Mouse (Mus musculus) stomach, embryonic 14.5 days (tissue): ENCODE measurements around the gene Ccdc138. TPM values are rescaled to one million over a fixed set of nuclear protein-coding genes. Genes with fewer than 3 reads are reported as not detected.

Experiments
- ATAC-seq: fragments of 200-750 bp; cut with Nextera tagmentation; 2 replicates; pipeline ENCODE4 v1.8.0; 2017; ENCODE audit warnings: low read depth, moderate TSS enrichment; ENCODE audit not compliant: insufficient number of reproducible peaks, insufficient read depth, low FRiP score
- H3K27ac ChIP-seq: fragments of 300-500 bp; sonication (generic); 2 replicates; pipeline ENCODE4 v1.5.1; 2014; ENCODE audit warnings: mild to moderate bottlenecking, low read length, moderate library complexity, mixed read lengths
- H3K27me3 ChIP-seq: fragments of 300-500 bp; sonication (generic); 2 replicates; pipeline ENCODE4 v1.6.1; 2014; ENCODE audit warnings: low read length, control low read depth, mixed read lengths; ENCODE audit not compliant: control insufficient read depth, insufficient read depth
- H3K36me3 ChIP-seq: fragments of 300-500 bp; sonication (generic); 2 replicates; pipeline ENCODE4 v1.6.1; 2014; ENCODE audit warnings: mild to moderate bottlenecking, control low read depth, low read length, moderate library complexity, mixed read lengths; ENCODE audit not compliant: control insufficient read depth, insufficient read depth
- H3K4me1 ChIP-seq: fragments of 300-500 bp; sonication (generic); 2 replicates; pipeline ENCODE4 v1.6.1; 2014; ENCODE audit warnings: low read length, control low read depth, mixed read lengths; ENCODE audit not compliant: control insufficient read depth, insufficient read depth
- H3K4me2 ChIP-seq: fragments of 300-500 bp; sonication (generic); replicated peaks from 2 replicates; pipeline ENCODE4 v1.6.1; 2014; ENCODE audit warnings: low read depth, low read length, control low read depth
- H3K4me3 ChIP-seq: fragments of 300-500 bp; sonication (generic); 2 replicates; pipeline ENCODE4 v1.5.1; 2014; ENCODE audit warnings: low read depth, low read length, control low read depth
- H3K9ac ChIP-seq: fragments of 300-500 bp; sonication (generic); replicated peaks from 2 replicates; pipeline ENCODE4 v1.6.1; 2014; ENCODE audit warnings: low read depth, mild to moderate bottlenecking, control low read depth, low read length, moderate library complexity, mixed read lengths
- H3K9me3 ChIP-seq: fragments of 300-500 bp; sonication (generic); 2 replicates; pipeline ENCODE4 v1.6.1; 2016; ENCODE audit warnings: low read depth, low read length, control low read depth; ENCODE audit not compliant: control insufficient read depth
- WGBS: fragments of 180-500 bp; shearing (Covaris S2); extraction: QIAGEN DNeasy Blood & Tissue Kit; methylation state at CpG from one replicate; pipeline ENCODE4 v1.1.7; 2014; 5-methylcytosine and 5-hydroxymethylcytosine counted together
- polyA plus RNA-seq: library from polyadenylated mRNA; unstranded; fragments of >200 nt; fragmentation: Nextera tagmentation; extraction: Ambion mirVana; gene quantifications from 2 replicates; pipeline ENCODE4 v1.2.1, GENCODE M21; 2014

The Ccdc138 gene
- polyA plus RNA-seq, 1 experiment from 2014 or later = 11.5 TPM

GRCm38 (mm10) chr10:58548739-58549138 is 51.0 kb downstream of the Ccdc138 start:
- Histone ChIP-seq H3K27ac (no peak overlapping the region), H3K4me2 (no peak overlapping the region), H3K27me3 (no peaks in the 10 kb centered on the region), H3K4me1 (no peaks in the 10 kb centered on the region), H3K9me3 (no peaks in the 10 kb centered on the region), H3K4me3 (no peak overlapping the region), H3K36me3 (no peaks in the 10 kb centered on the region), H3K9ac (no peak overlapping the region)
- ATAC-seq = no peak

DNA sequence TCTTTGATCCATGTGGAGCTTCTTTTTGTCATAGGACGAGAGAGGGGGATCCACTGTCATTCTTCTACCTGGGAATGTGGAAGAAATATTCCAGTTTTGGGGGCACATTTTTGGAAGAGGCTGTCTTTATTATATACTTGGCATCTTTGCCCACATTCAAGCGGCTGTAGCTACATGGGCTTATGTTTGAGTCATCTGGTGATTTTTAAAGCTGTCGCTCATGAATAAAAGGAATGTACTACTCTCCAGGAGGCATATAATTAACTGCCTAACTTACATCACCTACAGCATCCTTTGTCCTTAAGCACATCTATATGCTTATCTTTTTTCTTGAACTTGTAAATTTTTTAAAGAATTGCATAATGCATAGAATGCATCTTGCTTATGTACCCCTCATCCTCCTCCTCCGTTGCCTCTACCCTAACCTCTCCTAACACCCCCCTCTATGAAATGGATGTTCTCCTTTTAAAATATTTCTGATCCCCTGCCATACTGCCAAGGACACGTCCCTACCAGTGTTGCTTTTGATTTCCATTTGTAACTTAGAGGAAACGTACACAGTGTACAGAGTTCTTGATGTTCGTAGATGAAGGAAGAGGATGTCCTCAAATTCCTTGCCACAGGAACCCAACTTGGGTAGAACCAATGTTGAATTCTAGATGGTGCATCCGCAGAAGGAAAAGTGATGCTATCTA is 57.1 kb downstream of the Ccdc138 start:
- no peak overlapping the region for H3K4me2 ChIP-seq
- WGBS = 93% methylated on average over 8 of the region's 8 CpGs

GRCm38 (mm10) chr10:58559098-58559497 is 61.4 kb downstream of the Ccdc138 start:
- Histone ChIP-seq H3K4me1 (no peaks in the 10 kb centered on the region), H3K4me3 (no peak overlapping the region), H3K27ac (no peak overlapping the region), H3K27me3 (no peaks in the 10 kb centered on the region), H3K4me2 (no peak overlapping the region), H3K36me3 (no peaks in the 10 kb centered on the region), H3K9ac (no peak overlapping the region), H3K9me3 (no peaks in the 10 kb centered on the region)
- ATAC-seq = no peak
- WGBS = 32% methylated on average over 7 of the region's 7 CpGs

More for the DNA sequence above, 57.1 kb downstream of the Ccdc138 start:
- ATAC-seq = no peak
- Histone ChIP-seq H3K9me3 (no peaks in the 10 kb centered on the region), H3K4me1 (no peaks in the 10 kb centered on the region), H3K9ac (no peak overlapping the region), H3K4me3 (no peak overlapping the region), H3K27ac (no peak overlapping the region), H3K36me3 (no peaks in the 10 kb centered on the region), H3K27me3 (no peaks in the 10 kb centered on the region)

GRCm38 (mm10) chr10:58559901-58560300 is 62.2 kb downstream of the Ccdc138 start:
- Histone ChIP-seq H3K9me3 (no peaks in the 10 kb centered on the region), H3K4me2 (no peak overlapping the region), H3K36me3 (no peaks in the 10 kb centered on the region), H3K27me3 (no peaks in the 10 kb centered on the region), H3K4me3 (no peak overlapping the region), H3K4me1 (no peaks in the 10 kb centered on the region), H3K27ac (no peak overlapping the region), H3K9ac (no peak overlapping the region)
- ATAC-seq = 0 out of 2 replicates have a peak, but pooled peaks have one; percentile 23
- whole genome bisulfite sequencing = 26% methylated on average over 3 of the region's 3 CpGs

DNA sequence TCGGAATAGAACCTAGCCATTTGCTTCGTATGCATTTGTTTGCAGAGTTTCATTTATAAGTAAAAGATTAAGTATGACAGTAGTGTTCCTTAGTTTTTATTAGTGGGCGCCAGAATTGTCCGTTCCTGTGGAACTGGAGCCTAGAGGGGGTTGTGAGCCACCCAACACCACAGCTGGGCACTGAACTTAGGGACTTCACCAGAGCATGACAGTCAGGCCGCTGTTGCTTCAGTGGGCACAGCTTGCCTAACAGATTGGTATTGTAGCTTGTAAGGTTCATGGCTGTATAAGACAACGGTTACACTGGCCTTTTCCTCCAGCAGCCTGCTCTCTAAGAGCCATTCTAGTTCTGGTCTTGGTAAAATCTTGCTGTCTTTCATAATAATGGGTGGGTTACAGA is 62.8 kb downstream of the Ccdc138 start:
- 71% methylated on average over 6 of the region's 6 CpGs for WGBS
- Histone ChIP-seq H3K4me2 (no peak overlapping the region), H3K9ac (no peak overlapping the region), H3K4me1 (no peaks in the 10 kb centered on the region), H3K27ac (no peak overlapping the region), H3K4me3 (no peak overlapping the region), H3K9me3 (no peaks in the 10 kb centered on the region), H3K36me3 (no peaks in the 10 kb centered on the region), H3K27me3 (no peaks in the 10 kb centered on the region)
- no peak for ATAC-seq

GRCm38 (mm10) chr10:58585427-58586223 is 87.9 kb downstream of the Ccdc138 start:
- Histone ChIP-seq H3K27ac (no peak overlapping the region), H3K9ac (no peak overlapping the region), H3K4me1 (0 out of 2 replicates have a peak, but pooled peaks cover 4% of the 10 kb centered on the region), H3K4me3 (no peak overlapping the region), H3K27me3 (no peaks in the 10 kb centered on the region), H3K9me3 (no peaks in the 10 kb centered on the region), H3K36me3 (no peaks in the 10 kb centered on the region), H3K4me2 (no peak overlapping the region)
- ATAC-seq = no peak
- WGBS = 30% methylated on average over 5 of the region's 5 CpGs

DNA sequence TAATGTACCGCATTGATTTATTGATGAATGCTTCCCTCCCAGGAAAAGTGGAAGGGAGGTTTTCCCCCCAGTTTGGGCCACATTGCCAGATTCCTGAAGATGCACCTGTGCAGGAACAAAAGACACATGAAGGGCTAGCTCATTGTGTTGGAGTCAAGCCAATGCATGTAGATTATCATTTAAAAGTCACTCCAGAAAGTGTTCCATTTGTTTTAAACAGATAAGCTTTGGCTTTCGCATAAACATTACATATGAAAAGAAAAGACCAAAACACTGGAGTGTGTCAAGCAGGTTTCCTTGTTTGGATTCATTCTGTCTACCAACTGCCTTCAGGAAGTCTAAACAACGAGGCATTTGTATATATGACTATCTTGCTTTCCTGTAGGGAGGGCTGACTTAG is 96.7 kb downstream of the Ccdc138 start:
- Histone ChIP-seq H3K27me3 (no peaks in the 10 kb centered on the region), H3K27ac (no peak overlapping the region), H3K36me3 (no peaks in the 10 kb centered on the region), H3K4me3 (no peak overlapping the region), H3K9me3 (no peaks in the 10 kb centered on the region), H3K4me1 (no peaks in the 10 kb centered on the region), H3K9ac (no peak overlapping the region), H3K4me2 (no peak overlapping the region)
- WGBS = 59% methylated on average over 3 of the region's 3 CpGs
- no peak for ATAC-seq

- Histone ChIP-seq H3K4me3 (no peak overlapping the region), H3K9ac (no peak overlapping the region), H3K36me3 (no peaks in the 10 kb centered on the region), H3K4me1 (no peaks in the 10 kb centered on the region), H3K27ac (no peak overlapping the region), H3K27me3 (no peaks in the 10 kb centered on the region), H3K9me3 (no peaks in the 10 kb centered on the region), H3K4me2 (no peak overlapping the region)
- WGBS = 87% methylated on average over 3 of the region's 3 CpGs
- ATAC-seq = no peak
Measured at GRCm38 (mm10) chr10:58595197-58595596, 97.4 kb downstream of the Ccdc138 start.
